Mouse (Mus musculus) heart, postnatal 25 days (tissue): Measurements from ENCODE around the gene Gtf3c5. TPM values are rescaled to one million over a fixed set of nuclear protein-coding genes. Genes with fewer than 3 reads are reported as not detected.

ENCODE experiments used
- DNase-seq: peaks from one replicate; pipeline ENCODE4 v3.0.0; 2022; ENCODE audit warnings: low spot score
- intact Hi-C: fragments of 180-260 bp; cut with DNase I; formaldehyde crosslinking; loops from one replicate; pipeline ENCODE4 v1.15.1; 2025
- total RNA-seq, 2 experiments: library from RNA; stranded (reverse); gene quantifications; 2 replicates each; pipeline ENCODE4 v1.2.3; 2021

Gtf3c5 gene
- total RNA-seq, 2 experiments from 2014 or later: 11.5 to 11.6 TPM

- intact Hi-C loops: no loop called here
- DNase-seq: no peak
Observed at GRCm38 (mm10) chr2:28537995-28538816, 45.3 kb downstream of the Gtf3c5 start.

GRCm38 (mm10) chr2:28537634-28537920 is 46.0 kb downstream of the Gtf3c5 start:
- DNase-seq: no peak
- intact Hi-C loops: no loop called here

- DNase-seq: no peak
- intact Hi-C loops: no loop called here
Observed at GRCm38 (mm10) chr2:28536766-28537633, 46.6 kb downstream of the Gtf3c5 start.

GRCm38 (mm10) chr2:28536166-28536565 is 47.4 kb downstream of the Gtf3c5 start:
- DNase-seq: no peak
- intact Hi-C loops: no loop called here

- intact Hi-C loops: no loop called here
Observed at GRCm38 (mm10) chr2:28535650-28536049, 47.9 kb downstream of the Gtf3c5 start.

GRCm38 (mm10) chr2:28535263-28535540 is 48.3 kb downstream of the Gtf3c5 start:
- intact Hi-C loops: no loop called here
- no peak for DNase-seq

More at GRCm38 (mm10) chr2:28535650-28536049, 47.9 kb downstream of the Gtf3c5 start:
- DNase-seq: no peak

GRCm38 (mm10) chr2:28534436-28535262 is 48.9 kb downstream of the Gtf3c5 start:
- intact Hi-C loops: no loop called here
- peak; percentile 42 for DNase-seq

GRCm38 (mm10) chr2:28533901-28534435 is 49.6 kb downstream of the Gtf3c5 start:
- intact Hi-C loops: no loop called here
- DNase-seq: no peak

- intact Hi-C loops: no loop called here
- DNase-seq: peak; percentile 84
Observed at GRCm38 (mm10) chr2:28532938-28533771, 50.4 kb downstream of the Gtf3c5 start.

GRCm38 (mm10) chr2:28530311-28530710 is 53.2 kb downstream of the Gtf3c5 start:
- intact Hi-C loops: no loop called here
- DNase-seq: no peak

GRCm38 (mm10) chr2:28529856-28530255 is 53.7 kb downstream of the Gtf3c5 start:
- intact Hi-C loops: no loop called here
- no peak for DNase-seq

GRCm38 (mm10) chr2:28528354-28528730 is 55.2 kb downstream of the Gtf3c5 start:
- intact Hi-C loops: no loop called here
- no peak for DNase-seq

- DNase-seq: no peak
- intact Hi-C loops: no loop called here
Observed at GRCm38 (mm10) chr2:28527436-28528353, 55.9 kb downstream of the Gtf3c5 start.

GRCm38 (mm10) chr2:28525943-28526876 is 57.3 kb downstream of the Gtf3c5 start:
- no peak for DNase-seq
- intact Hi-C loops: no loop called here

- DNase-seq: peak; percentile 76
- intact Hi-C loops: no loop called here
Observed at GRCm38 (mm10) chr2:28525219-28525942, 58.2 kb downstream of the Gtf3c5 start.

- intact Hi-C loops: no loop called here
- DNase-seq: no peak
Observed at GRCm38 (mm10) chr2:28524406-28524805, 59.1 kb downstream of the Gtf3c5 start.

- intact Hi-C loops: no loop called here
Observed at GRCm38 (mm10) chr2:28523643-28524117, 59.9 kb downstream of the Gtf3c5 start.

More at GRCm38 (mm10) chr2:28523643-28524117, 59.9 kb downstream of the Gtf3c5 start:
- DNase-seq: peak; percentile 73
